Mouse (Mus musculus): ENCODE results near the gene Cep170b. TPM values are rescaled to one million over a fixed set of nuclear protein-coding genes. Genes with fewer than 3 reads are reported as not detected.

Cep170b gene
- total RNA-seq, 1 experiment = 46.1 TPM

- Histone ChIP-seq H3K36me3 (ENCODE audit: control insufficient read depth, insufficient read depth, low read length, poor library complexity, severe bottlenecking) (no peaks in the 10 kb centered on the region), H3K9me3 (ENCODE audit: control insufficient read depth, insufficient read depth, low read depth, low read length) (no peaks in the 10 kb centered on the region), H3K4me1 (ENCODE audit: control insufficient read depth in 2 of 2, insufficient read depth in 2 of 2, low read length in 2 of 2, poor library complexity in 1 of 2) (no peaks in the 10 kb centered on the region), H3K27ac (ENCODE audit: insufficient read depth, low read depth, low read length, poor library complexity, severe bottlenecking) (no peak overlapping the region), H3K4me3 (ENCODE audit: insufficient read depth in 1 of 2, low read depth in 1 of 2, low read length in 2 of 2, poor library complexity in 1 of 2, severe bottlenecking in 1 of 2) (no peak overlapping the region), H3K9ac (ENCODE audit: insufficient read depth, low read depth, low read length, poor library complexity, severe bottlenecking) (no peak overlapping the region)
- no peak for DNase-seq (ENCODE audit: low read depth, low spot score)
- TF ChIP-seq ZC3H11A (IDR thresholded peaks at IDR 0.05; ENCODE audit: borderline replicate concordance, low read depth, low read length) (no peak), MAFK (IDR thresholded peaks at IDR 0.05; ENCODE audit: insufficient read depth, low read depth, low read length) (no peak), HCFC1 (IDR thresholded peaks at IDR 0.05; ENCODE audit: borderline replicate concordance, insufficient read depth, low read length) (no peak), CHD2 (IDR thresholded peaks at IDR 0.05; ENCODE audit: low read depth, low read length) (no peak), ZNF384 (IDR thresholded peaks at IDR 0.05; ENCODE audit: low read depth, low read length) (no peak)
- in situ Hi-C loops (cut with MboI; ENCODE audit: low sequenced_read_pairs in 2 of 2, unreplicated experiment in 2 of 2) = no loop called here
Measured at GRCm38 (mm10) chr12:112773366-112773765, 53.1 kb downstream of the Cep170b start.

- Histone ChIP-seq H3K36me3 (ENCODE audit: control insufficient read depth, insufficient read depth, low read length, poor library complexity, severe bottlenecking) (no peaks in the 10 kb centered on the region), H3K9ac (ENCODE audit: insufficient read depth, low read depth, low read length, poor library complexity, severe bottlenecking) (no peak overlapping the region), H3K27ac (ENCODE audit: insufficient read depth, low read depth, low read length, poor library complexity, severe bottlenecking) (no peak overlapping the region), H3K4me3 (ENCODE audit: insufficient read depth in 1 of 2, low read depth in 1 of 2, low read length in 2 of 2, poor library complexity in 1 of 2, severe bottlenecking in 1 of 2) (no peak overlapping the region), H3K9me3 (ENCODE audit: control insufficient read depth, insufficient read depth, low read depth, low read length) (no peaks in the 10 kb centered on the region), H3K4me1 (ENCODE audit: control insufficient read depth in 2 of 2, insufficient read depth in 2 of 2, low read length in 2 of 2, poor library complexity in 1 of 2) (no peaks in the 10 kb centered on the region)
- TF ChIP-seq CHD2 (IDR thresholded peaks at IDR 0.05; ENCODE audit: low read depth, low read length) (no peak), ZC3H11A (IDR thresholded peaks at IDR 0.05; ENCODE audit: borderline replicate concordance, low read depth, low read length) (no peak), HCFC1 (IDR thresholded peaks at IDR 0.05; ENCODE audit: borderline replicate concordance, insufficient read depth, low read length) (no peak), ZNF384 (IDR thresholded peaks at IDR 0.05; ENCODE audit: low read depth, low read length) (no peak), MAFK (IDR thresholded peaks at IDR 0.05; ENCODE audit: insufficient read depth, low read depth, low read length) (no peak)
- in situ Hi-C loops (cut with MboI; ENCODE audit: low sequenced_read_pairs in 2 of 2, unreplicated experiment in 2 of 2) = no loop called here
- no peak for DNase-seq (ENCODE audit: low read depth, low spot score)
Measured at GRCm38 (mm10) chr12:112774026-112774425, 53.8 kb downstream of the Cep170b start.

GRCm38 (mm10) chr12:112774481-112774880, 54.2 kb downstream of the Cep170b start:
- in situ Hi-C loops (cut with MboI; ENCODE audit: low sequenced_read_pairs in 2 of 2, unreplicated experiment in 2 of 2) = no loop called here
- no peak overlapping the region for H3K4me3 ChIP-seq (ENCODE audit: insufficient read depth in 1 of 2, low read depth in 1 of 2, low read length in 2 of 2, poor library complexity in 1 of 2, severe bottlenecking in 1 of 2)
- H3K4me1 ChIP-seq (ENCODE audit: control insufficient read depth in 2 of 2, insufficient read depth in 2 of 2, low read length in 2 of 2, poor library complexity in 1 of 2) = no peaks in the 10 kb centered on the region

GRCm38 (mm10) chr12:112791026-112791425, 70.8 kb downstream of the Cep170b start:
- H3K4me1 ChIP-seq (ENCODE audit: control insufficient read depth in 2 of 2, insufficient read depth in 2 of 2, low read length in 2 of 2, poor library complexity in 1 of 2) = peaks cover 4 to 29% of the 10 kb centered on the region in 2 experiments; a peak in 3 of 4 replicates
- no peak overlapping the region; the same call in 1 of the 2 replicates for H3K27ac ChIP-seq (ENCODE audit: insufficient read depth, low read depth, low read length, poor library complexity, severe bottlenecking)
- H3K9me3 ChIP-seq (ENCODE audit: control insufficient read depth, insufficient read depth, low read depth, low read length) = no peaks in the 10 kb centered on the region
- no peak overlapping the region for H3K4me3 ChIP-seq (ENCODE audit: insufficient read depth in 1 of 2, low read depth in 1 of 2, low read length in 2 of 2, poor library complexity in 1 of 2, severe bottlenecking in 1 of 2)
- in situ Hi-C loops (cut with MboI; ENCODE audit: low sequenced_read_pairs in 2 of 2, unreplicated experiment in 2 of 2) = no loop called here
- no peak for TF ChIP-seq CHD2 (IDR thresholded peaks at IDR 0.05; ENCODE audit: low read depth, low read length)
- no peak overlapping the region for H3K9ac ChIP-seq (ENCODE audit: insufficient read depth, low read depth, low read length, poor library complexity, severe bottlenecking)
- DNase-seq (ENCODE audit: low read depth, low spot score) = no peak
- H3K36me3 ChIP-seq (ENCODE audit: control insufficient read depth, insufficient read depth, low read length, poor library complexity, severe bottlenecking) = no peaks in the 10 kb centered on the region; the same call in 1 of the 2 replicates

More at GRCm38 (mm10) chr12:112774481-112774880, 54.2 kb downstream of the Cep170b start:
- Histone ChIP-seq H3K36me3 (ENCODE audit: control insufficient read depth, insufficient read depth, low read length, poor library complexity, severe bottlenecking) (no peaks in the 10 kb centered on the region), H3K27ac (ENCODE audit: insufficient read depth, low read depth, low read length, poor library complexity, severe bottlenecking) (no peak overlapping the region), H3K9ac (ENCODE audit: insufficient read depth, low read depth, low read length, poor library complexity, severe bottlenecking) (no peak overlapping the region), H3K9me3 (ENCODE audit: control insufficient read depth, insufficient read depth, low read depth, low read length) (no peaks in the 10 kb centered on the region)
- no peak for DNase-seq (ENCODE audit: low read depth, low spot score)
- TF ChIP-seq HCFC1 (IDR thresholded peaks at IDR 0.05; ENCODE audit: borderline replicate concordance, insufficient read depth, low read length) (no peak), ZNF384 (IDR thresholded peaks at IDR 0.05; ENCODE audit: low read depth, low read length) (no peak), MAFK (IDR thresholded peaks at IDR 0.05; ENCODE audit: insufficient read depth, low read depth, low read length) (no peak), ZC3H11A (IDR thresholded peaks at IDR 0.05; ENCODE audit: borderline replicate concordance, low read depth, low read length) (no peak), CHD2 (IDR thresholded peaks at IDR 0.05; ENCODE audit: low read depth, low read length) (no peak)

All from ES-E14 (cell line).